Mouse (Mus musculus): ENCODE measurements around the gene Oat. TPM values are rescaled to one million over a fixed set of nuclear protein-coding genes. Genes with fewer than 3 reads are reported as not detected.
A peak's percentile ranks its signal among the peaks of the same experiment; 100 is the strongest.

Oat gene
- polyA plus RNA-seq, 1 experiment, result 32.7 TPM

- TF ChIP-seq POLR2A (IDR thresholded peaks at IDR 0.05; ENCODE audit: control insufficient read depth, low read depth, low read length), result no peak
- H3K27me3 ChIP-seq (ENCODE audit: control insufficient read depth, insufficient read depth, low read length), result no peaks in the 10 kb centered on the region
- H3K36me3 ChIP-seq (ENCODE audit: control insufficient read depth, insufficient read depth, low read length), result no peaks in the 10 kb centered on the region
- no peaks in the 10 kb centered on the region for H3K4me1 ChIP-seq (ENCODE audit: control insufficient read depth, insufficient read depth, low read length)
- H3K4me3 ChIP-seq (ENCODE audit: control insufficient read depth, low read depth, low read length), result no peak overlapping the region
- no peak overlapping the region for H3K27ac ChIP-seq (ENCODE audit: control insufficient read depth, insufficient read depth, low read depth, low read length)
Measured at GRCm38 (mm10) chr7:132589610-132590009, 13.4 kb upstream of the Oat start.

- TF ChIP-seq POLR2A (IDR thresholded peaks at IDR 0.05; ENCODE audit: control insufficient read depth, low read depth, low read length) (no peak), CTCF (IDR thresholded peaks at IDR 0.05; ENCODE audit: control insufficient read depth, insufficient read depth, insufficient replicate concordance, low read depth, low read length) (no peak)
- Histone ChIP-seq H3K27ac (ENCODE audit: control insufficient read depth, insufficient read depth, low read depth, low read length) (no peak overlapping the region), H3K36me3 (ENCODE audit: control insufficient read depth, insufficient read depth, low read length) (no peaks in the 10 kb centered on the region), H3K27me3 (ENCODE audit: control insufficient read depth, insufficient read depth, low read length) (no peaks in the 10 kb centered on the region), H3K4me1 (ENCODE audit: control insufficient read depth, insufficient read depth, low read length) (no peaks in the 10 kb centered on the region), H3K4me3 (ENCODE audit: control insufficient read depth, low read depth, low read length) (no peak overlapping the region)
Measured at GRCm38 (mm10) chr7:132587167-132587566, 11.0 kb upstream of the Oat start.

GRCm38 (mm10) chr7:132585695-132586491 is 9.7 kb upstream of the Oat start:
- H3K4me3 ChIP-seq (ENCODE audit: control insufficient read depth, low read depth, low read length), result no peak overlapping the region
- H3K4me1 ChIP-seq (ENCODE audit: control insufficient read depth, insufficient read depth, low read length), result no peaks in the 10 kb centered on the region
- H3K27me3 ChIP-seq (ENCODE audit: control insufficient read depth, insufficient read depth, low read length), result no peaks in the 10 kb centered on the region
- TF ChIP-seq POLR2A (IDR thresholded peaks at IDR 0.05; ENCODE audit: control insufficient read depth, low read depth, low read length) (no peak), CTCF (IDR thresholded peaks at IDR 0.05; ENCODE audit: control insufficient read depth, insufficient read depth, insufficient replicate concordance, low read depth, low read length) (no peak)
- H3K36me3 ChIP-seq (ENCODE audit: control insufficient read depth, insufficient read depth, low read length), result no peaks in the 10 kb centered on the region
- no peak overlapping the region for H3K27ac ChIP-seq (ENCODE audit: control insufficient read depth, insufficient read depth, low read depth, low read length)

GRCm38 (mm10) chr7:132581441-132581840 is 5.2 kb upstream of the Oat start:
- Histone ChIP-seq H3K27me3 (ENCODE audit: control insufficient read depth, insufficient read depth, low read length) (no peaks in the 10 kb centered on the region), H3K4me1 (ENCODE audit: control insufficient read depth, insufficient read depth, low read length) (no peaks in the 10 kb centered on the region; the same call in 1 of the 2 replicates), H3K27ac (ENCODE audit: control insufficient read depth, insufficient read depth, low read depth, low read length) (no peak overlapping the region), H3K36me3 (ENCODE audit: control insufficient read depth, insufficient read depth, low read length) (no peaks in the 10 kb centered on the region), H3K4me3 (ENCODE audit: control insufficient read depth, low read depth, low read length) (no peak overlapping the region)
- no peak for TF ChIP-seq POLR2A (IDR thresholded peaks at IDR 0.05; ENCODE audit: control insufficient read depth, low read depth, low read length)
- no peak for TF ChIP-seq CTCF (IDR thresholded peaks at IDR 0.05; ENCODE audit: control insufficient read depth, insufficient read depth, insufficient replicate concordance, low read depth, low read length)

GRCm38 (mm10) chr7:132580511-132580910 is 4.3 kb upstream of the Oat start:
- H3K27ac ChIP-seq (ENCODE audit: control insufficient read depth, insufficient read depth, low read depth, low read length), result no peak overlapping the region
- no peaks in the 10 kb centered on the region for H3K27me3 ChIP-seq (ENCODE audit: control insufficient read depth, insufficient read depth, low read length)
- no peak for TF ChIP-seq POLR2A (IDR thresholded peaks at IDR 0.05; ENCODE audit: control insufficient read depth, low read depth, low read length)
- no peak for TF ChIP-seq CTCF (IDR thresholded peaks at IDR 0.05; ENCODE audit: control insufficient read depth, insufficient read depth, insufficient replicate concordance, low read depth, low read length)
- H3K36me3 ChIP-seq (ENCODE audit: control insufficient read depth, insufficient read depth, low read length), result no peaks in the 10 kb centered on the region
- H3K4me3 ChIP-seq (ENCODE audit: control insufficient read depth, low read depth, low read length), result no peak overlapping the region
- H3K4me1 ChIP-seq (ENCODE audit: control insufficient read depth, insufficient read depth, low read length), result peaks cover 2% of the 10 kb centered on the region

GRCm38 (mm10) chr7:132576891-132577290 is 693 bp upstream of the Oat start:
- TF ChIP-seq POLR2A (IDR thresholded peaks at IDR 0.05; ENCODE audit: control insufficient read depth, low read depth, low read length), result no peak
- no peak for TF ChIP-seq CTCF (IDR thresholded peaks at IDR 0.05; ENCODE audit: control insufficient read depth, insufficient read depth, insufficient replicate concordance, low read depth, low read length)
- Histone ChIP-seq H3K4me1 (ENCODE audit: control insufficient read depth, insufficient read depth, low read length) (peaks cover 5% of the 10 kb centered on the region), H3K36me3 (ENCODE audit: control insufficient read depth, insufficient read depth, low read length) (no peaks in the 10 kb centered on the region), H3K27ac (ENCODE audit: control insufficient read depth, insufficient read depth, low read depth, low read length) (no peak overlapping the region), H3K27me3 (ENCODE audit: control insufficient read depth, insufficient read depth, low read length) (no peaks in the 10 kb centered on the region), H3K4me3 (ENCODE audit: control insufficient read depth, low read depth, low read length) (no peak overlapping the region)

GRCm38 (mm10) chr7:132575623-132576022 is 575 bp downstream of the Oat start:
- TF ChIP-seq CTCF (IDR thresholded peaks at IDR 0.05; ENCODE audit: control insufficient read depth, insufficient read depth, insufficient replicate concordance, low read depth, low read length), result peak; percentile 66; the same call in 1 of the 2 replicates
- no peak for TF ChIP-seq POLR2A (IDR thresholded peaks at IDR 0.05; ENCODE audit: control insufficient read depth, low read depth, low read length)
- peak overlapping the region; percentile 89 for H3K4me3 ChIP-seq (ENCODE audit: control insufficient read depth, low read depth, low read length)
- no peaks in the 10 kb centered on the region for H3K27me3 ChIP-seq (ENCODE audit: control insufficient read depth, insufficient read depth, low read length)
- no peaks in the 10 kb centered on the region for H3K36me3 ChIP-seq (ENCODE audit: control insufficient read depth, insufficient read depth, low read length)
- peak overlapping the region; percentile 81 for H3K27ac ChIP-seq (ENCODE audit: control insufficient read depth, insufficient read depth, low read depth, low read length)
- H3K4me1 ChIP-seq (ENCODE audit: control insufficient read depth, insufficient read depth, low read length), result peaks cover 5% of the 10 kb centered on the region
